Mouse (Mus musculus) 3134 (cell line): ENCODE measurements around the gene Olfr1090.

Experiments
- DNase-seq: peaks from one replicate; pipeline ENCODE4 v3.0.0-alpha.2; 2011; ENCODE audit warnings: low spot score; ENCODE audit not compliant: insufficient read length; ENCODE audit errors: extremely low read depth

The Olfr1090 gene

DNA sequence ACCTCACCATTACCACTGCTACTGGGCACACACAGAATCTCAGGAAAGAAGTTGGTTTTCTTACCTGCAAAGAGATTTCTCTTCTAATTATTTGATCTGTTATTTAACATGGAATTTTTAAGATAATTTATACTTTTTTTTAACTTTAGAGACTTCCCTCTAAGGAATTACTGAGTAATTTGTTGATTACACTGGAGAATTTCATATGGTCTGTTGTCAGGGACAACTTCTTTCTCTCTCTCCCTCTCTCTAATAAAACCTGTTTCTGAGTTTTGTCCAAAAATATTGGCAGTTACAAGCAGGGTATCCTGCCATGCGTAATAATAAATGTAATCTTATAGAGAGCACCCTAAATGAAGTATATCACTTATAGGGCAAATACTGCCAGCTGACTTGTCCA is at the start of gene Olfr1090:
TSS of gene Olfr1090 (minus strand) at position 101 of the 400 bp plus-strand sequence.
- DNase-seq = no peak

DNA sequence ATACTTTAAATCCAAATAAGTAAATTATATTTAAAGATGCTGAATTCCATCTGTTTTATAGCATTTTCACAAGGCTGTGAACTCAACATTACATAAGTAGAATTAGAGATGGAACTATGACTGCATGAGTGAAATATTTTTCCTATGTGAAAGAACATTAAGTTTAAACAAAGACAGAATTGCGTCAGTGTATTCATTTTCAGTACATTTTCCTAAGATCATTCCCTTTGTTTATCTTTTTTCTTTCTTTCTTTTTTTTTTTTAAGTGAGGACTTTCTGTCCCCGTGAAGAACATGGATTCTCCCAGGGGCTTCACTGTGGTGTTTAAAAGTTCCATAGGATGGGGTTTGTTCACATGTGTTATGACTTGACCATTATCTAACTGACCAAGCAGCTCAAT is 23.4 kb upstream of the Olfr1090 start, which contains the start of gene Olfr1093:
TSS of gene Olfr1093 (plus strand) at position 301 of the 400 bp plus-strand sequence.
- DNase-seq = no peak

DNA sequence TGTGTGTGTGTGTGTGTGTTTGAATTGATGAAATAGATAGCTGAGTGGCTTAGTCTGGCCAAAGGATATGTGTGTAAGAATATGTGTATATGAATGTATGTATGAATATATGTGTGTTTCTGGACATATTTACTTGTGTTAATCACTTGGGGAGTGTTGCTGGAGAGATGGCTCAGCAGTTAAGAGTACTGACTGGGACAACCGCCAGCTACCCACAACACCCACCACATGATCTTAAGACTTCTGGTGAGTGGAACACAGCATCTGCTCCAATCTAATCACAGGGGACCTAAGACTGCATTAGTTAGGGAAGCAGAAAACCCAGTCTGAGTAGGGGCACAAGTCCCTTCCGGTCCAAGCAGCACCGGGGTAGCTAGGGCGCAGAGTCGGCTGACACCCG is 2.3 kb upstream of the Olfr1090 start:
- DNase-seq = no peak

DNA sequence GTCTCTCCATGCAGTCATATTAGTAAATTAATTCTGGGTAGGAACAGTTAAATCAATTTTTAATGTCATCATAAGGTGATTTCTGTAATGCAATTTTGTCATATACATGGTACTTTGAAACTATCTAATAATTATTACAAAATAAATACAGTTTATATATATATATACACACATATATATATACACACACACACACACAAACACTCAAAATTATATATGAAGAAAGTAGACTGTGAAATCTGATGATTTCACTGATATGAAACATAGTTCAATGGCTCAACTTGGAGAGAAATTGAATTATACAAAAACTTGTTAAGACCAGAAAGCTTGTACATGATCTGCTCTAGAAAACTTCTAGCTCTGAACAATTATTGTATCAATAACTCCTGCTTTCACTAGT is 25.2 kb downstream of the Olfr1090 start, which contains the start of gene Olfr1089:
TSS of gene Olfr1089 (minus strand) at position 101 of the 400 bp plus-strand sequence.
- DNase-seq = no peak
